Mouse (Mus musculus): Measurements from ENCODE around the gene Zfp456. TPM values are rescaled to one million over a fixed set of nuclear protein-coding genes. Genes with fewer than 3 reads are reported as not detected.

Zfp456 gene
- polyA plus RNA-seq, 1 experiment = 0.65 TPM

- TF ChIP-seq CTCF (IDR thresholded peaks at IDR 0.05; ENCODE audit: borderline replicate concordance, control insufficient read depth, extremely low read depth, insufficient read depth, low read length, poor library complexity) (no peak), POLR2A (IDR thresholded peaks at IDR 0.05; ENCODE audit: control insufficient read depth, extremely low read depth, insufficient read depth, low read length, poor library complexity) (0 out of 2 replicates have a peak, but pooled peaks have one; percentile 25)
- Histone ChIP-seq H3K27me3 (ENCODE audit: control insufficient read depth, insufficient read depth, low read length) (no peaks in the 10 kb centered on the region), H3K4me3 (ENCODE audit: control insufficient read depth, insufficient read depth, low read length) (peak within 1 kb of the TSS; percentile 77), H3K36me3 (ENCODE audit: control insufficient read depth, insufficient read depth, low read length) (no peaks in the 10 kb centered on the region), H3K27ac (ENCODE audit: control insufficient read depth, insufficient read depth, low read length) (peak within 1 kb of the TSS; percentile 64), H3K4me1 (replicated peaks; ENCODE audit: control insufficient read depth, insufficient read depth, low read length) (no peaks in the 10 kb centered on the region; the same call in 1 of the 2 replicates)
- DNase-seq = peak; percentile 88
- WGBS = under 1% methylated on average over 15 of the region's 15 CpGs
Measured at GRCm38 (mm10) chr13:67360131-67360744, 15.4 kb downstream of the Zfp456 start, which contains the start of the genes Gm28044 and Zfp953. Gene Gm28044 (minus strand): TSS chr13:67360536. Gene Zfp953 (minus strand): TSS chr13:67360605.

GRCm38 (mm10) chr13:67351854-67352253 is 23.8 kb downstream of the Zfp456 start:
- Histone ChIP-seq H3K27ac (ENCODE audit: control insufficient read depth, insufficient read depth, low read length) (no peak overlapping the region), H3K27me3 (ENCODE audit: control insufficient read depth, insufficient read depth, low read length) (no peaks in the 10 kb centered on the region), H3K4me3 (ENCODE audit: control insufficient read depth, insufficient read depth, low read length) (no peak overlapping the region), H3K36me3 (ENCODE audit: control insufficient read depth, insufficient read depth, low read length) (no peaks in the 10 kb centered on the region), H3K4me1 (replicated peaks; ENCODE audit: control insufficient read depth, insufficient read depth, low read length) (no peaks in the 10 kb centered on the region)
- DNase-seq = no peak
- TF ChIP-seq POLR2A (IDR thresholded peaks at IDR 0.05; ENCODE audit: control insufficient read depth, extremely low read depth, insufficient read depth, low read length, poor library complexity) (no peak), CTCF (IDR thresholded peaks at IDR 0.05; ENCODE audit: borderline replicate concordance, control insufficient read depth, extremely low read depth, insufficient read depth, low read length, poor library complexity) (no peak)

DNA sequence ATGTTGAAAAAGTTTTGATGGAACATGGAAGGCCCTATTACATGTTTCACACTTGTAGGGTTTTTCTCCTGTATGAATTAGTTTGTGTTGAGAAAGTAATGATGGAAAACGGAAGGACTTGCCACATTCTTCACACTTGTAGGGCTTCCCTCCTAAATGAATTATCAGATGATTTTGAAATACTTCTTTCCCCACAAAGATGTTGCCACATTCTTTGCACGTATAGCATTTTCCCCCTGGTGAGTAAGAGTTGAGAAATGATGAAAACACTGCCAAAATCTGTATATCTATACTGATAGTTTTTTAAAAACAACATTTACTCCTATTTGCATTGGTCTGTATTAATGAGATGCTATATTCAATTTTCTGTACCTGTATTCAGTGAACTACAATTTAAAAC is 32.2 kb downstream of the Zfp456 start:
- peaks cover 32% of the 10 kb centered on the region for H3K36me3 ChIP-seq (ENCODE audit: control insufficient read depth, insufficient read depth, low read length)
- no peak for DNase-seq
- no peaks in the 10 kb centered on the region for H3K27me3 ChIP-seq (ENCODE audit: control insufficient read depth, insufficient read depth, low read length)
- no peaks in the 10 kb centered on the region for H3K4me1 ChIP-seq (replicated peaks; ENCODE audit: control insufficient read depth, insufficient read depth, low read length)
- TF ChIP-seq CTCF (IDR thresholded peaks at IDR 0.05; ENCODE audit: borderline replicate concordance, control insufficient read depth, extremely low read depth, insufficient read depth, low read length, poor library complexity) (no peak), POLR2A (IDR thresholded peaks at IDR 0.05; ENCODE audit: control insufficient read depth, extremely low read depth, insufficient read depth, low read length, poor library complexity) (no peak)
- 95% methylated on average over 2 of the region's 2 CpGs for WGBS
- no peak overlapping the region for H3K4me3 ChIP-seq (ENCODE audit: control insufficient read depth, insufficient read depth, low read length)
- no peak overlapping the region for H3K27ac ChIP-seq (ENCODE audit: control insufficient read depth, insufficient read depth, low read length)

- Histone ChIP-seq H3K27ac (ENCODE audit: control insufficient read depth, insufficient read depth, low read length) (no peak overlapping the region), H3K4me3 (ENCODE audit: control insufficient read depth, insufficient read depth, low read length) (no peak overlapping the region; the same call in 1 of the 2 replicates), H3K27me3 (ENCODE audit: control insufficient read depth, insufficient read depth, low read length) (no peaks in the 10 kb centered on the region), H3K4me1 (replicated peaks; ENCODE audit: control insufficient read depth, insufficient read depth, low read length) (peaks cover 4% of the 10 kb centered on the region; the same call in 1 of the 2 replicates), H3K36me3 (ENCODE audit: control insufficient read depth, insufficient read depth, low read length) (no peaks in the 10 kb centered on the region)
- TF ChIP-seq CTCF (IDR thresholded peaks at IDR 0.05; ENCODE audit: borderline replicate concordance, control insufficient read depth, extremely low read depth, insufficient read depth, low read length, poor library complexity) = no peak
- TF ChIP-seq POLR2A (IDR thresholded peaks at IDR 0.05; ENCODE audit: control insufficient read depth, extremely low read depth, insufficient read depth, low read length, poor library complexity) = no peak
- DNase-seq = peak; percentile 4
- 83% methylated on average over 1 of the region's 1 CpGs for WGBS
Measured at GRCm38 (mm10) chr13:67332877-67333276, 42.7 kb downstream of the Zfp456 start.

DNA sequence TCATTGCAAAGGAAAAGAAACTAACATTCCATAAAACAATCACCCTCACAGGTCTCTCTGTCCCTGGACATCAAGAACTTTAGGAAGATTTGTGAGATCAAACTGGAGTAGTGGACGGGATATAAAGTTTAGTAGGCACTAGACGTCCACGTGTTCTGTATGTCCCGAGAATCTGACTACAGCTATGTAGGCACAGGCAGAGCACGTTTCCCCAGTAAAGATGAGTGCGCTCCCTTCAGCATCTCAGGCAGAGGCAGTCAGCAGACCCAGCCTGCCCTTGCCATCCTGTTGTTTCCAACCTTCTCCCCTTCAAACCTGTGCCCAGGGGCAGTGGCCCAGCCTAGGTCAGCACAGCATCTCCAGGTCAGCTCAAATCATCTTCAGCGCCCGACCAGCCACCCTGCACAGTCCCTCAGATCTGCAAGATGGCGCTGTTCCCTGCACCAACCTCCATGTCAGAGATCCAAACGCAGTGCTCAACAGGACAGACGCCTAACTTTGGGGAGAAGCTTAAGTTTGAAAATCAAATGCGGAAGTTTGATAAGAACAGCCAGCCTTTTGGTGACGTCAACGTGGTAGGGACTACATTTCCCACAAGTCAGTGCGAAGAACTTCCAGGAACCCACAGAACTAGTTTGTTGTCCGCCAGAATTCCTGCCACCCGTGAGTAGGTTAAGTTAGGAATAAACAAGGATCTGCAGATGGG is 43.4 kb downstream of the Zfp456 start, which contains the start of gene Zfp595:
TSS of gene Zfp595 (minus strand) at position 552 of the 706 bp plus-strand sequence.
- Histone ChIP-seq H3K4me3 (ENCODE audit: control insufficient read depth, insufficient read depth, low read length) (peak within 1 kb of the TSS; percentile 81), H3K4me1 (replicated peaks; ENCODE audit: control insufficient read depth, insufficient read depth, low read length) (peaks cover 4% of the 10 kb centered on the region; the same call in 1 of the 2 replicates), H3K27ac (ENCODE audit: control insufficient read depth, insufficient read depth, low read length) (peak within 1 kb of the TSS; percentile 61), H3K27me3 (ENCODE audit: control insufficient read depth, insufficient read depth, low read length) (no peaks in the 10 kb centered on the region), H3K36me3 (ENCODE audit: control insufficient read depth, insufficient read depth, low read length) (no peaks in the 10 kb centered on the region)
- WGBS = 8% methylated on average over 17 of the region's 17 CpGs
- peak; percentile 38; the same call in 1 of the 2 replicates for TF ChIP-seq CTCF (IDR thresholded peaks at IDR 0.05; ENCODE audit: borderline replicate concordance, control insufficient read depth, extremely low read depth, insufficient read depth, low read length, poor library complexity)
- TF ChIP-seq POLR2A (IDR thresholded peaks at IDR 0.05; ENCODE audit: control insufficient read depth, extremely low read depth, insufficient read depth, low read length, poor library complexity) = no peak
- DNase-seq = peak; percentile 85

Other genes starting within 250 kb of the Zfp456 start
- 2.8 and 4.5 TPM in 2 replicates for gene Rsl1, start 202.6 kb downstream of the Zfp456 start, polyA plus RNA-seq (2012; rRNA removed)
- 0.24 and 0.30 TPM in 2 replicates for gene Zfp455, start 181.3 kb downstream of the Zfp456 start, polyA plus RNA-seq (2012; rRNA removed)
- gene Zfp458, start 97.3 kb downstream of the Zfp456 start, polyA plus RNA-seq (2012; rRNA removed) = 0.97 and 1.1 TPM in 2 replicates
- gene Zfp457, start 69.3 kb downstream of the Zfp456 start, polyA plus RNA-seq (2012; rRNA removed) = 1.4 and 2.4 TPM in 2 replicates
- 1.5 and 2.0 TPM in 2 replicates for gene Zfp595, start 43.2 kb downstream of the Zfp456 start, polyA plus RNA-seq (2012; rRNA removed)
- not detected in 2 replicates for gene Gm28044, start 15.3 kb downstream of the Zfp456 start, polyA plus RNA-seq (2012; rRNA removed)
- 0.82 TPM in 2 replicates for gene Zfp953, start 15.2 kb downstream of the Zfp456 start, polyA plus RNA-seq (2012; rRNA removed)
- 0.23 TPM in 1 of 2 replicates, not detected in the other for gene Gm28041, start 77 bp downstream of the Zfp456 start, polyA plus RNA-seq (2012; rRNA removed)
- gene Zfp429, start 24.0 kb upstream of the Zfp456 start, polyA plus RNA-seq (2012; rRNA removed) = 1.6 and 5.0 TPM in 2 replicates
- gene Zfp459, start 45.6 kb upstream of the Zfp456 start, polyA plus RNA-seq (2012; rRNA removed) = 0.41 and 0.61 TPM in 2 replicates
- gene Zfp874a, start 75.8 kb upstream of the Zfp456 start, polyA plus RNA-seq (2012; rRNA removed) = 2.4 and 3.6 TPM in 2 replicates
- gene Zfp874b, start 108.4 kb upstream of the Zfp456 start, polyA plus RNA-seq (2012; rRNA removed) = 5.9 and 6.3 TPM in 2 replicates
- 1.2 and 1.7 TPM in 2 replicates for gene Zfp58, start 124.7 kb upstream of the Zfp456 start, polyA plus RNA-seq (2012; rRNA removed)
- gene Gm26965, start 150.3 kb upstream of the Zfp456 start, polyA plus RNA-seq (2012; rRNA removed) = not detected in 2 replicates
- 31.2 and 43.7 TPM in 2 replicates for gene Zfp87, start 150.4 kb upstream of the Zfp456 start, polyA plus RNA-seq (2012; rRNA removed)
- 7.0 and 8.6 TPM in 2 replicates for gene Zfp748, start 178.0 kb upstream of the Zfp456 start, polyA plus RNA-seq (2012; rRNA removed)
- gene Zfp729b, start 233.9 kb upstream of the Zfp456 start, polyA plus RNA-seq (2012; rRNA removed) = 1.1 and 1.2 TPM in 2 replicates